Mouse (Mus musculus): ENCODE data around the gene Cblb.

Gene Cblb

DNA sequence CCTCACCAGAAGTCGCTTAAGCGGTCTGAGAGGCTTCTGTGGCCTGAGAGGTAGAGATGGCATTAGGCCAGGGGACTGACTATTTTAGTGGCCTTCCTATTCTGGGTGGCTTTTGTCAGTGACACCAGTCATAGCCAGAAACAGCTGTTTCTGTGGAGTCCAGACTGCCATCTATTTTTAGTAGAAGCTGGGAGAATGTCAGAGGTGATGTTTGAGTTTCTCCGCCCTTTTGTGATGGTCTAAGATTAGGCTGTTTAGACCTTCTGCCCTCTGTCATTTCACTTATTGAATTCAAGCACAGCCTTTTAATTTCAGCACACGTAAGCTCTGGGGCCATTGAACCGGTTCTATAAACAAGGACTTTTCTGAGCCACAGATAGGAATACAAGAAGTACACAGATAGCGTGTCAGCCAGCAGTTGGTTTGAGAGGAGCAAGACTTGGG lies 40.8 kb downstream of the Cblb start:
- DNase-seq (ENCODE audit: low spot score), result no peak

DNA sequence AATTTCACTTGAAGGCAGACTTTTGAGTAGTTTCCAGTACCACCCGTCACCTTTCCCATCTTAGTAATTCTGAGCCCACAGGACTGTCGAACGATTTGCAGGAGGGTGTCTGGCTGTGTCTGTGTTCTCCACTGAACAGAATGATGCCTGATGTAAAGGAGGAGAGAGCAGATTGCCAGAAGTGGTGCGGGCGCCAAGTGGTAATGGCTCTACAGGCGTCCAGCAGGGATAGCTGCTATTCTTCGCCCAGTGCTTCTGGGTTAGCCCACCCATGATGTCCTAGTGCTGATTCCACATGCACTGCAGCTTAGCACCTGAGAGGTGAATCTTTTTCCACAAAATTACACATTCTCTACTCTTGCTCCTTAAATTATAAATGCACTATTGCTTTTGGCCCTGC lies 45.6 kb downstream of the Cblb start:
- no peak for DNase-seq (ENCODE audit: low spot score)

DNA sequence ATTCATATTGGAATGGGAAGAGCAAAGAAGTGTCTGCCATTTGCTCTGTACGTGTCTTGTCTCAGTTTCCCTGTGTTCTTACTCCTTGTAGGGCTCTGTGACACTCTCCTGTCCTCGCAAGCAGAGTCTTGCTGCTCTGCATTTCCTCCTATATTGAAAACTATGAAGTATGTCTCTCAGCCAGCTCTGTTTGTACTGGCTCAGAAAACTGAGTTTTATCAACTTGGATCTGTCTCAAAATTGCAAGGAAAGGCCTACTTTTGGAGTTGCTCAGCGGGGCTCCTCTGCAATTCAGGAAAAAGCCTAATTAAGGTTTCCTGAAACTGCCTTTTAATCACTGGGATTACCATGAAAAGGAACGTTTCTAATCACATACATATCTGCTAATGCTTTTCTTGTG lies 46.9 kb downstream of the Cblb start:
- DNase-seq (ENCODE audit: low spot score), result no peak

DNA sequence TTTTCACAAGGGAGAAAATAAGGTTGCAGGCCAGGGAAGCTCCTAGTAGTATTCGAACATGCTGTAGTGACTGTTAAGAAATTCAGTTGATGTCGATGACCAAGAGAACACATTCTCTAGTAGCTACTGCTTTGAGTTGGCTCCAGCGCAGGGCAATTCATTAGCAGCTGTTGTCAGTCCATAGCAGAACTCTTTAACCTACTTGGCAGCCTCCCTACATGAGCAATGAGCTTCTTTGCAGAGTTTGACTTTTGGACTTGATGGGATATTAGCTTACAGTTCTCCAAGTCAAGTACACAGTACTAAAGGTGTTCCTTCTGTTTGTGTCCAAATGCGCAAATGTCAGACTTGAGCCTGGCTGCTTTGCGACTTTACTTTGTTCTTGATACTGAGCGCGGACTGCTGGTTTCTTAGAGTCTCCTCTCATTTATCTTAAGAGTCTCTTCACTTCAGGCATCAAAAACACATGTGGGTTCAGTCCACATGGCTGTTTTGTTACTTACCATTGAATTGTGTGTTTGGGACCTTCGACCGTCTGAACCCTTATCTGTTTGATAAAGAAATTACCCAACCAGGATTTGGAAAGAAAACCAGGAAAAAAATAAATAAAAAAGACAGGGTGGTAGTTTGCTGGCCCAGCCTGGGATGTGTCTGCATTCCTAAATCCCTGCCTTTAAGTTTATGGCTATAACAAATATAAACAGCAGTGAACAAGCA lies 47.9 kb downstream of the Cblb start:
- no peak for DNase-seq (ENCODE audit: low spot score)

DNA sequence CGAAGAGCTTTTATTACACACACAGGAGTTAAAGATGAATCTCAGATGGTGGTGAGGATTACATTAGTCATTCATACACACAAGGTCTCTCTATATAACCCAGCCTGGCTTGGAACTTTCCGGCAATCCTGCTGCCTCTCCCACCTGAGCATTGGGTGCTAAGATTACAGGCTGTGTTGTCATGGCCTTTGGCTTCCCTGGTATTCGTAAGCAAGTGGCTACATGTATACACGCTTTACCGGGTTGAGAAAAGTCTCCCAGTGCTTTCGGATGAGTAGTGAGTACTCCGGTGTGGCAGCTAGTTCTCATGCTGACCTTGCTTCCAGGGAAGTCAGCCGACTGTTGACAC lies 48.4 kb downstream of the Cblb start:
- no peak for DNase-seq (ENCODE audit: low spot score)

DNA sequence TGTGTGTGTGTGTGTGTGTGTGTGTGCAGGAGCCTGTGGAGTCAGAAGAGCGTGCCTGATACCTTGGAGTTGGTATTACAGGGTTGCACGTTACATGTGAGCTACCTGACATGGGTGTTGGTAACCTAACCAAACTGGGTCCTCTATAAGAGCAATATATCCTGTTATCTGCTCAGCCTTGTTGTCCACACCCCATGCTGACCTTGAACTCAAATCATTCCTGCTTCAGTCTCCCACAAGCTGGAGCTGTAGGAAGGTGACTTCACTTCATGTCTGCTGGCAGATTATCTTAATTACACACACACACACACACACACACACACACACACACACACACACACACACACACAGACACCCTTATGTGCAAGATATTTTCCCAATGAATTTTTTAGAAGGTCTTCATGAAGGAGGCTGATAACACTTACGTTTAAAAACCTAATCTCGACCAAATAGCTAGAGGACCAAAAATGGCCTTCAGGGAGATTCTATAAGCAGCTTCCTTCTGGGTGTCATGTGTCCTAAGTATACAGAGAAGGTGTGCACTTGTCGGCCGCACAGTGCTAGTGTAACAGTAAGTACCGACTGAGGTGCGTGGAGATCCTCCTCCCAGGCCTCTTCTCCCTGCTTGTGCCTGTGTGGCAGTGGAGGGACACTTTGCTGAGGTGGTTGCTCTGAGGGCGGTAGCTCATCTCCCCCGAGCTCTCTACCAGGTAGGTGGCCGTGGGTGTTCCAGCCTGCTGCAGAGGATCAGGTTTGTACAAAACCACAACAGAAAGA lies 49.8 kb downstream of the Cblb start:
- DNase-seq (ENCODE audit: low spot score), result no peak

DNA sequence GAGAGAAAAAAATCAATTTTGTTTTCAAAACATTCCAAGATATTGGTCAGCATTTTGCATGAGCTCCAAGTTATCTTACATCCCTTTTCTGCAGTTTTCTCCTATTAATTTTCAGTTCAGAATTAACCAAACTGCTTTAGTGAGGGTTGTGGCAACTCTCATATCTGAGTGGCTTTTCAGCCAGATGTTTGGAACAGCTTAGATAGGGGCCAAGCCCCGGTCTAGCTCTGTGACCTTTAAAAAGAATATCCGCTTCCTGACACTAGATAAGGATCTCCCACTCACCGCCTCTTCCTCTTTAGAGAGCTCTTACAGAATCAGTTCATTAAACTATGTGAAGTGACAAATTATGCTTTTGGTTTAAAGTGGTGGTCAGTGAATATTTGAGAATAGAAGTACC lies 50.7 kb downstream of the Cblb start:
- no peak for DNase-seq (ENCODE audit: low spot score)

DNA sequence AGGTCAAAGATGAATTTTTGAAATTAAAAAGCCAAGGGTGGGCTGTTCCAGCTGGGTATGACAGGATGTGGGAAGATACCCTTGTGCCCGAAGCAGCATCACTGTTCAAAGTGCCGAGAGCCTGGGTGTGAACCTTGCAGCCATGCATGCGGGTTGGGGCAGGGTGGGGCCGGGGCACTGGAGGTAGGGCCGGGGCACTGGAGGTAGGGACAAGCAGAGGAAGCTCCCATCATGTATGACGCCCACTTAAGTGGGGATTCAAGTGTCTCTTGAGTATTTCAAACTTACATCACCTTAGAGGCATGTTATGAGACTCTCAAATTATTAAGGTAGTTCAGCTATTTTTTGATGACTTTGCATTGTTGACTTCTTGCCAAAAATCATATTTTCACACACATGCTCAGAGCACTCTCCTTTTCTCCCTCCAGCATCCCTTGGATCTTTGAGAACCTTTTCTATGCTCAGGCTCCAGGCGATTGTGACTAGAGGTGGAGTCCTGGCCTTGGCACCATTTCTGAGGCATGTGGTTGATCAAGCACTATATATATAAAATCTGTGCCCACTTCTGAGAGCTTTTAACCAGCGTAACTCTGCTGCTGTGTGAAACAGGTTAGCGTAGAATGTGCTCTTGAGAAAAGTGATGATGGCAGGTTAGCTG lies 55.9 kb downstream of the Cblb start:
- no peak for DNase-seq (ENCODE audit: low spot score)

DNA sequence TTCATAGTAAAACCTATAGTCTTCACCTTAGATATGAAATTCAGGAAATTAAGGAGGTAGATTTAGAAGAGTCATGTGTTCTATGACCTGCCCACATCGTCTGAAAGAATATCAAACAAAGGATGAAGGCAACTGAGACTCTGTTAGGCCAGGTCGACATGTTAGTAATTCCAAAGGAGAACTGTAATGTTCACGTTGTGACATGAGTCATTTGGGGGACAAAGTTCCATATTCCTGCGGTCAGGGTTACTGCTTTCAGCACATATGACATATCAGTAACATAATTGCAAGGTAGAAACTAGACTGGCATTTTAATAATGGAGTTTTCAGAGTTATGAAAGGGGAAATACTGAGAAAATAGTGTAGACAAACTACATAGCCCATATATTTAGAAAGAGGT lies 58.3 kb downstream of the Cblb start:
- DNase-seq (ENCODE audit: low spot score), result no peak

DNA sequence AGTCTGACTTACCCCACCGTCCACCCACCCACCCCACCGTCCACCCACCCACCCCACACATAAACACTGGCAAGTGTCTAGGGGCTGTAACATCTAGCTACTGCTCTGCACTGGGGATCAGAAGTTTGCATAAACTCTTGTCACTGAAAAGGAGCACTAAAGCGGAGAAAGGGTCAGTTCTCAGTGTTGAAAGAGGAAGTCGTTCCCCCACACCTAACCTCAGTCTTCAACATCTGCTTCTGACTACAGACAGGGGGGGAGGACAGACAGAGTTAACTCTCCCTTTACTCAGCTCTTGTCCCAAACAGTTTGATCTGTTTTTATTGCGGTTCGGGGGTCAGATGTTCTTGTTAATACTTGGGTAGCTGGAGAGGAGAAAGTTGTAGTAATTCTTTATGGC lies 59.9 kb downstream of the Cblb start:
- no peak for DNase-seq (ENCODE audit: low spot score)

DNA sequence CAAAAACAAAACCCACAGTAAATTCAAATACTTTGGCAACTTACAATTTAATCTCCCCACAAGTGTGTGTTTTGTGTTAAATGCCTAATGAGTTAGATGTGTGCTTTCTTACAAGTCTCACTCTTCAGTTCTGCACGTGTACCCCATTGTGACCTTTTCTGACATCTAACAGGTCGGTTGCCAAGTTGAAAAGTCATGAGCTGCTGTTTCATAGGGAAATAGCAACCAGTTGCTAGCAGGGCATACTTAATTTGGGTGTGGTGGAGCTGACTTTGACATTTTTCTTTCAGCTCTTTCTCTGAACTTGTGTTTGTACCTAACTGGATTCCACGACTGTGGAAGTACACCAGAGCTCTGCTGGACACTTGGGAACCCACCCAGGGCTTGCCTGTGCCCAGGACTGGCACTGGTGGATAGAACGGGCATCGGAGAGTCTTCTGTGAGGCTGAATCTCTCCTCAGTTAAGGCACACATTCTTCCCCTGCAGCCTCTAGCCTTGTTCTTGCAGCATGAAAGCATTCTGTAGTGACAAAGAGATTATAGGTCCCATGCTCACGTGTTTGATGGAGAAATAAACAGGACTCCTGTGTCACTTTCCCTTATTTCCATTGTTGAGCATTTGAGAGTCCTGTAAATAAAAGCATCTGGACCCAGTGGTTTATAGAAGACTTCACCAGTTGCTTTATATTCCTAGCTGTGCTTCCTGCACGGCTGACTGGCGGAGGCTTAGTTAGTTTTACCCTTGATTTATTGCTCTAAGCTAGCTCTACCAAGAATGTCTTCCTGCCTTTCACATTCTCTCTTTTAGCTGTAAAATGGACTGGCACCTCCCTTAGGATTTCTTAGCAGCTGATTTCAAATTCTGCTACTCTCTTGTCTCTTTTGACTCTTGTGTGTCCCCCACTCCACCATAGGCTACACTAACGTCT lies 62.6 kb downstream of the Cblb start:
- no peak for DNase-seq (ENCODE audit: low spot score)

DNA sequence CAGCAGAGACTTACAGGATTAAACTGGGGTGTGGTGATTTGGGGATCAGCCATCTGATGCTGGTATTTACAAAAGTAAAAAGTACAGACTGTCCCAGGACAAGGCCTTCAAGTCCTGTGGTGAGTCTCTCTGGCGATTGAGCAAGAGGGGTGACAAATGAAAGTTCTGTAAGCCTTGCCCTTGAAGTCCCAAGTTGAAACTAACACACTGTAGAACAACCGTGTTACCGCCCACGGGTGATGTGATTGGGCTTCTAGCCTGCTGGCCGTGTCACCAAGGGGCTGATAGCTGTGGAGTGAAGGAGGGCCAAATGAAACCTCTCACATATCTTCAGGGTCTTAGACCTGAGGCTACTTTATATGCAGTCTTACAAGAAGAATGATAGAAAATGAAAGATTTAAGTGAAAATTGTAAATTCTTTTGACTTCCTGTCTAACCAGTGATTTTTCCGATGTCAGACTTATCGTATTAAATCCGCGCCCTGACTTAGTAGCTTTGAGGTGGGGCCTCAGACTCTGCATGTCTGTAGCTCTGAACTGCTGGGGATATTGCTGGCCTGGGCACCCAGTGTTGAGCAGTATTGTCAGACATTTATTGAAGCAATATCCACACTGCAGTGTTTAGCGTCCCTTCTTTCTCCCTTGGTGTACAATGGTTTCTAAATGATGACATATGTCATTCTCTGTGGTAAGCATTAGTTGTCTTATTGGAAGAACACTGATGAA lies 63.9 kb downstream of the Cblb start:
- DNase-seq (ENCODE audit: low spot score), result peak; percentile 72

DNA sequence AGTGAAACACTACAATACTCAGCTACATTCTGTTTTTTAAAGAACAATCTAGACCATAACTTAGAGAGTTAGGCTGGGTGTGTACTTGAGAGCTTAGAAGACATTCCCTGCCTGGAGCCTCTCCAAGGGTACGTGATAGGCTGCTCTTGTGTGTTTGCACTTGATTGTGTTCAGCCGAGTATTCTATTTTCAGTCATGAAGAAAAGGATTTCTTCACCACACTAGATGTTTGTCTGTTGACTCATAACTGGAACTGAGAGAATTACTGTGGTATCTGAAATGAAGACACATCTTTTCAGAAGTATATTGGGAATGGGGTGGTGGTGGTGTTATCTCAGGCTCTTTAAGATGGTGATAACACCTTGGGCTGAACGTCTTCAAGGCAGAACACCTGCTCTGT lies 64.6 kb downstream of the Cblb start:
- DNase-seq (ENCODE audit: low spot score), result no peak

DNA sequence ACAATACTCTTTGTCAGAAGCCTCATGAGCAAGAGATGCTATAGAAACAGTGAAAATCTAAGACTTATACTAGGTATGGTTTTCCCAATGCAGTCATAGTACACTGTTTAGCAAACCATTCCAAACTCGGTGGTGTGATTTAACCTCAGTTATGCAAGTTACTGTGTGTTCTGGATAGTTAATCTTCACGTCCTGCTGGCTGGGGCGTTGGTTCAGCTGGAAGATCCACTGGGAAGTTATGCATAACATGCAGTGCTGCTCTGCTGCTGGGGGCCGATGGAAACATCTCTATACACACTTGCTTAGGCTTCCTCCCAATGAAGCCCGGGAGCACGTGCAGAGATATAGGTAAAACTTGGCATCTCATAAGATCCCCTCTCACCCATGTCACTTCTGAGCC lies 69.4 kb downstream of the Cblb start:
- DNase-seq (ENCODE audit: low spot score), result no peak

DNA sequence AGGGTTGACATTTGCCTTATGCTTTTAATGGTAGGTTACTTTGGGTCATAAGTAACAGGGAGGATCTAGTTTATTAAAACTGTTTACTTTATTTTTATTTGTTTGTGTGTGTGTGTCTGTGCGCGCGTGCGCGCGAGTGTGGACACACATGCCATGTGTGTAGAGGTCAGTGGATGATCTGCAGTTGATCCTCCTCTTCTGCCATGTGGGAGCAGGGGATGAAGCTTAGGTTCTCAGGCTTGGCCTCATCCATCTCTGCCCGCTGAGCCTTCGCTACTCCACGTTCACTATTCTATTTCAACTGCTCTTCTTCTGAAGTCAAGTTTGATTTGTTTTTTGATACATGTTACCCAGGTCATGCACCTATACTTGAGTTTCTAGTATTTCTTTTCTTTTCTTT lies 73.6 kb downstream of the Cblb start:
- DNase-seq (ENCODE audit: low spot score), result no peak

DNA sequence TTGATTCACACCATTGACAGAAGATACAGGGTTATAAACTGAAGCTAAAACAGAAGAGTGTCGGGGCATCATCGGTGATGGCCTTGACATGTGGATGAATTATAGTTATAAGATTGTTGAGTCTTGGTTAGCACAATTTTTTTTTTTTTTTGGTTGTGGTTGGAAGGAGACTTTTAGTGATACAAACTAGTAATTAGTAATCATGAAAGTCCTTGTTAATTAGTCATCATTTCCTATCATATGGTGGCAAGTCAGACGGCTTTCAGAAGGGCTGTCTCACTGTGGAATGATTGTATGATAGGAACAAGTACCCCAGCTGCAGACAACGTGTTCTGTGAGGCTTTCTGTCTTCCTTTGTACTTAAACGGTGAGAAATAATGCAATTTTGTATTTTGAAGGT lies 76.8 kb downstream of the Cblb start:
- no peak for DNase-seq (ENCODE audit: low spot score)

DNA sequence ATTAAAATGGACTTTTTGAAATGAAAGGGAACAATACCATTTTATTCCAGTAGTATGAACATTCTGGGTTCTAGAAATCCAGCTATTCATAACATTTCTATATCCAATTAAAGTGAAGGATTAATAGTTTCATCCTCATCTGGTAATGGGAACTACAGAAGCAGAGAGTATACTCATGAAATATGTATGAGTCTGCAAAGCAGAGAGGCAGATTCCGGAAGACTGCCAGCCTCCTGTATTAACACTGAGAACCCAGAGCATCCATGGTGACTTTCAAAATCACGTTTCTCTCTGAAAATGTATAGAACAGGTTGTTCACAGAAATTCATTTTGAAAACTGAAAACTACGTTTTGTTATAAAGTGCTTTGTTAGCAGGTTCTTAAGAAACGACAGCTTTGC lies 83.4 kb downstream of the Cblb start:
- no peak for DNase-seq (ENCODE audit: low spot score)

DNA sequence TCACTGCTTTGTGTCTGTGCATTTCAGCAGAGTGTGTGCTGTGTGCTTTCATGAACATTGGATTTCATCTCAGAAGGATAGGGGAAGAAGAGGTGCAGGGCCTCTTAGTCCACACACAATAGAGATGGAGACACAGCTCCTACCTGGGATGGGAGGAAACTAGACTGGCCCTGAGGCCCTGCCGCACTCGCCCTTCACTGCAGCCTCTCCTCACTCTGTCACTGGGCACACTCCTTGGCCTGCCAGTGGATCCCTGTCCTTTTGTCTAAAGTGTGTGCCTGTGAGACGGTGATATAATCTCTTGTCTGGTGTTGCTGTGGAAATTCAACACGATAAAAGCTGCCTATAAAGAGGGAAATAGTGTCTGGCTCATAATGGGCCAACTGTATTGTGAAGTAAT lies 88.0 kb downstream of the Cblb start:
- no peak for DNase-seq (ENCODE audit: low spot score)

DNA sequence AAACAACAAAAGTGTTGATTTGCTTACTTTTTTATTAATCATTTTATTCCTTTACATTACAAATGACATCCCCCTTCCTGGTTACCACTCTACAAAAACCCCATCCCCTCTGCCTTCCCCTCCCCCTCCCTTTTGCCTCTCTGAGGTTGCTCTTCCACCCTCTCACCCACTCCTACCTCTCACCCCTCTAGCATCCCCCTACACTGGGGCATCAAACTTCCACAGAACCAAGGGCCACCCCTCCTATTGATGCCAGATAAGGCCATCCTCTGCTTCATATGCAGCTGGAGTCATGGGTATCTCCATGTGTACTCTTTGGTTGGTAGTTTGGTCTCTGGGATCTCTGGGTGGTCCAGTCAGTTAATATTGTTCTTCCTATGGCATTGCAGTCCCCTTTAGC lies 93.9 kb downstream of the Cblb start:
- DNase-seq (ENCODE audit: low spot score), result no peak

DNA sequence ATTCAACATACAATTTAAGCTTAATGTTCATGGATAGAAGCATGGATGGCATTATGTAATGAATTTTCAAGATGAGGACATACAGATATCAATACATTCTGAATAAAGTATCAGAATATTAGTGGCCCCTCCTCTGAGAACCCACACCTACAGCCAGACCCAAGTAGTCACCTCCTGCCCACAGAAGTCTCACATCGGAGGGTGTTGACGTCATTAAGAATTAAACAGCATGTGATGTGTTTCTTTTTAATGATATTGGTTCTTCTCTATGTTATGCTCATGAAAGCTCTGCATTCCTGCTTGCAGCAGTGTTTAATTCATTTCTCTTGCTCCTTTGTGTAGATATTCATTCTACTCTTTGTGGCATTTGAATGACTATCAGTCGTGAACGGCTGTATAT lies 94.9 kb downstream of the Cblb start:
- DNase-seq (ENCODE audit: low spot score), result no peak

DNA sequence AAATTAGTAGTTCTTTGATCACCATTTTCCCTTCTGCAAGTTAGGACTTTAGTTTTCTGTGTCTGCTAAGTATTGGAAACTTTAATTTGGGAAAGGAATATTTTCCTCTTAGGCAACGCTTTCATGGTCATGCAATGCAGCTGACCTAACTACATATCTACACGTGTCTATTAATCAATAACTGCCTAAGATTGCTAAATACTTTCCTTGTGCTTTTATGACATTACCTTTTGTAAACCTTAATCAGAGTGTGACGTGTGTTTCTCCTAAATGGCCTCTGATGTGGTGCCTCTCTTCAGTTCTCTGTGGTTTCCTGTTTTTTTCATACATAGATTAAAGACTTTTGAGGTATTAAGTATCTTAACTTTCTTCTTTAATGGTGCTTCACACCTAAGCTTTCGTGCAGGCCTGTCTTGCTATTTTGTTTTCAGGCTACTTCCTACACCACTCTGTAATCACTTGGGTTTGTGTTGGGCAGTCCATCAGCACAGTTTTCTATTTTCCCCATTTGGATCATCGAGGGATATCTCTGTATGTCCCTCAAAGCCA lies 98.4 kb downstream of the Cblb start:
- no peak for DNase-seq (ENCODE audit: low spot score)
